Mouse (Mus musculus) cerebellum, adult 2 months (tissue): ENCODE measurements around the gene Eif4e1b.

ENCODE experiments used
- CTCF ChIP-seq: fragments of 200-500 bp; IDR thresholded peaks from 2 replicates; pipeline ENCODE4 v1.5.1; 2011; ENCODE audit warnings: low read depth, mild to moderate bottlenecking, control low read depth, low read length, moderate library complexity, borderline replicate concordance; ENCODE audit not compliant: insufficient read depth
- POLR2A ChIP-seq: fragments of 200-500 bp; IDR thresholded peaks from 2 replicates; pipeline ENCODE4 v1.6.1; 2011; ENCODE audit warnings: low read length, control low read depth, borderline replicate concordance; ENCODE audit not compliant: insufficient read depth

DNA sequence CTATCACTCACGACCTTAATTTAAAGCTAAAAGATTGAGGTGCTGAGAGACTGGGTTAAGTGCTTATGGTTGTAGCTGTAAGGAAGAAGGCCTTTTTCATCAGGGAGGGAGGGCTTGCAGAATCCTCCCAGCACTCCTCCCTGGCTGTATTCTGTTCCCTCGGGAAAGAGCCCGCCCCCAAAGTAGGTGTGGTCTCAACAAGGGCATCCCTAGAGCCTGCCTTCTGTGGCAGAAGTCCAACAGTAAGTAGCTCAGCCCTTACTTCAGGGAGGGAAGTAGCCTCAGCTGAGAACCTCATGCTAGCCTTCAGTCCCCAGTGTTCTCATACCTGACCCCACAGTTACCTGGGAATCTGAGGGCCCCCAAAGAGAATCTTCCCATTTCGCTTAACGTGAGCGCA, 44.7 kb downstream of the Eif4e1b start:
- TF ChIP-seq CTCF (no peak), POLR2A (no peak)
